Mouse (Mus musculus) pancreas, adult 10 weeks (tissue): ENCODE measurements around the gene Ercc1. TPM values are rescaled to one million over a fixed set of nuclear protein-coding genes. Genes with fewer than 3 reads are reported as not detected.

Experiments
- polyA plus RNA-seq: library from polyadenylated mRNA; stranded (reverse); fragments of 350-450 nt; fragmentation: Illumina TruSeq; extraction: RNeasy Lipid Tissue Mini Kit (QIAGEN cat#74804); gene quantifications from one replicate; pipeline ENCODE4 v1.2.3, GENCODE M21; 2015; ENCODE audit warnings: low read depth, low replicate concordance; ENCODE audit not compliant: insufficient read depth

Ercc1 gene
- polyA plus RNA-seq, result 11.2 TPM

GRCm38 (mm10) chr7:19344237-19344847 lies at the start of gene Ercc1:
Ercc1 (plus strand) TSS chr7:19344778.

DNA sequence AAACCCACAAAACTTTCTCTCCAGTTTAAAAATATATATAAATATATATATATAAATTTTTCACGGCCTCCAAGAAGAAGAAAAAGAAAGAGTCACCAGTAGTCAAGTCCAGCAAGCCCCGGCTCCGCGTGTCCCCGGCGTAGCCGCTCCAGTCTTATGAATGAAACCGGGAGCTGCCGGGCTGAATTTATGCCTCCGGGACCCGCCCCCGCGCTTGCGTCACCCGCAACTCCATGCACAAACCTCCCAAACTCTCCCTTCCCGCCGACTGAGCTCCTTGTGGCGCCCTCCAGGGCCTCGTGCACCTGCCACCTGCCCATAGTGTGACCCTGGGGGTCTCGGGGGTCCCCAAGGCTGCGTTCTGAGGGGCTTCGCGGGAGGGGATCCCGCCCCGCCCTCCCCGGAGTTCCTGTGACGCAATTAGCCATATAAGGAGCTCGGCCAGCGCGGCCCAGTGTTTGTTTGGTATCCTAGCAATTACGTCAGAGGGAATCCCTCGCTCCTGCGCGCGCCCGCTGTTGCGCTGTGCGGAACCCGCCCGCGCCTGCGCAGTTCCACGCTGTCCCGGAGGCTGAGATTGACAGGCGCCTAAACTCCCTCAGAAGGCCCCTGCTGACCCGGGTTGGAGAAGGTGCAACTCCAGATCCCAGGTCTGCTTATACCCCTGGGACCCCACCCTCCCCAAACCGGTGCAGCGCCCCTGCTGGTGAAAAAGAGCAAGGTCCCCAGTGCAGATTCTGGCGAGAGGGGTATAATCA lies 34.5 kb upstream of the Ercc1 start, which contains the start of gene Fosb:
Fosb (minus strand) TSS at position 168 of the 758 bp plus-strand sequence.

GRCm38 (mm10) chr7:19359299-19359891 lies 14.8 kb downstream of the Ercc1 start, which contains the start of the genes Cd3eap and Ppp1r13l:
Cd3eap (minus strand) TSS chr7:19359483.
Ppp1r13l (plus strand) TSS chr7:19359749.

GRCm38 (mm10) chr7:19381377-19382165 lies 37.0 kb downstream of the Ercc1 start, which contains the start of gene Ercc2:
Ercc2 (plus strand) TSS chr7:19382010.

GRCm38 (mm10) chr7:19403731-19404296 lies 59.2 kb downstream of the Ercc1 start, which contains the start of gene Klc3:
Klc3 (minus strand) TSS chr7:19404104.

GRCm38 (mm10) chr7:19404476-19404875 lies 59.9 kb downstream of the Ercc1 start, which contains the start of gene Ckm:
Ckm (plus strand) TSS chr7:19404776.

Other genes with a start within 250 kb of the Ercc1 start
- gene Gm4969, start 226.4 kb upstream of the Ercc1 start, polyA plus RNA-seq, result not detected
- 1.5 TPM for gene Fbxo46, start 224.9 kb upstream of the Ercc1 start, polyA plus RNA-seq
- 5.5 TPM for gene Qpctl, start 195.5 kb upstream of the Ercc1 start, polyA plus RNA-seq
- gene Snrpd2, start 195.1 kb upstream of the Ercc1 start, polyA plus RNA-seq, result 17.7 TPM
- gene Gipr, start 178.7 kb upstream of the Ercc1 start, polyA plus RNA-seq, result 6.9 TPM
- gene Eml2, start 168.4 kb upstream of the Ercc1 start, polyA plus RNA-seq, result 6.4 TPM
- 3.5 TPM for gene Gpr4, start 132.2 kb upstream of the Ercc1 start, polyA plus RNA-seq
- gene Opa3, start 116.4 kb upstream of the Ercc1 start, polyA plus RNA-seq, result 3.2 TPM
- 15.6 TPM for gene Vasp, start 73.0 kb upstream of the Ercc1 start, polyA plus RNA-seq
- gene Ppm1n, start 64.7 kb upstream of the Ercc1 start, polyA plus RNA-seq, result not detected
- gene Rtn2, start 62.2 kb upstream of the Ercc1 start, polyA plus RNA-seq, result 0.98 TPM
- 3.5 TPM for gene Fosb, start 34.7 kb upstream of the Ercc1 start, polyA plus RNA-seq
- 2.5 TPM for gene Cd3eap, start 14.7 kb downstream of the Ercc1 start, polyA plus RNA-seq
- 2.4 TPM for gene Ppp1r13l, start 15.0 kb downstream of the Ercc1 start, polyA plus RNA-seq
- 7.7 TPM for gene Ercc2, start 37.2 kb downstream of the Ercc1 start, polyA plus RNA-seq
- gene Klc3, start 59.3 kb downstream of the Ercc1 start, polyA plus RNA-seq, result 4.6 TPM
- 0.68 TPM for gene Ckm, start 60.0 kb downstream of the Ercc1 start, polyA plus RNA-seq
- gene Mark4, start 114.0 kb downstream of the Ercc1 start, polyA plus RNA-seq, result 7.8 TPM
- gene Exoc3l2, start 118.6 kb downstream of the Ercc1 start, polyA plus RNA-seq, result 14.3 TPM
- 1.00 TPM for gene Bloc1s3, start 163.6 kb downstream of the Ercc1 start, polyA plus RNA-seq
- gene Trappc6a, start 163.6 kb downstream of the Ercc1 start, polyA plus RNA-seq, result 19.1 TPM
- not detected for gene Nkpd1, start 173.1 kb downstream of the Ercc1 start, polyA plus RNA-seq
- gene Ppp1r37, start 218.3 kb downstream of the Ercc1 start, polyA plus RNA-seq, result 31.9 TPM
- not detected for gene Zfp296, start 232.5 kb downstream of the Ercc1 start, polyA plus RNA-seq
- 23.7 TPM for gene Gemin7, start 232.8 kb downstream of the Ercc1 start, polyA plus RNA-seq